Mouse (Mus musculus): ENCODE measurements at regions not wholly inside any gene's neighbourhood (a gene's known extent, or its start where the extent isn't known, plus 50 kb on each side); places are given as distances from the start of the nearest gene placed in this dataset.
"Not testable (repeated sequence)": the region's sequence is repeated elsewhere in the genome, so short reads cannot be mapped to it uniquely, and the experiment has no call there.

DNA sequence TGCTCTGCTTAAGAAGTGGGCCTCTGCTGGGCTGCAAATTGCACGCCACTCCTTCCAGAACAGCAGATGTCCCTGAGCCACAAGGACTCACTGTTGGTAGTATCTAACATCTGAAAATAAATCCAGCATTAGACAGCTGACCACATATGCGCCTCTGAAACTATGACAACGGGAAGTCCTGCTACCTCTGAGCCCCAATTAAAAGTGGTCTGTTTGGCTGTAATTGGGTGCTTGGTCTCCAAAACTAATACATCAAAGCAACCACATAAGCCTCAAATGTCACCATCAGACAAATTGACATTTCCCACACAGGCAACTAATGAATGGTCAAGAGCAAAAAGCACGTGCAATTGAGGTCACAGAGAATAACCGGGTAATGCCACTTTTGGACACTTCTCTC is 201.9 kb downstream of the Utp18 start:
- H3K4me1 ChIP-seq (ENCODE audit: insufficient read depth): no peaks in the 10 kb centered on the region
- H3K27me3 ChIP-seq (ENCODE audit: insufficient read depth, low read length): no peaks in the 10 kb centered on the region
- H3K9me3 ChIP-seq (ENCODE audit: low read depth, low read length): no peaks in the 10 kb centered on the region
- ATAC-seq (ENCODE audit: insufficient read depth) (no peak), DNase-seq (no peak)
- 73% methylated on average over 5 of the region's 5 CpGs for WGBS
- H3K4me2 ChIP-seq: no peak overlapping the region
- H3K9ac ChIP-seq: no peak overlapping the region
- H3K4me3 ChIP-seq (ENCODE audit: low read depth, low read length): no peak overlapping the region
- no peak overlapping the region for H3K27ac ChIP-seq (ENCODE audit: low read depth)
- no peaks in the 10 kb centered on the region for H3K36me3 ChIP-seq (ENCODE audit: insufficient read depth)
- no peak for TF ChIP-seq CTCF (IDR thresholded peaks at IDR 0.05; ENCODE audit: low read depth)

DNA sequence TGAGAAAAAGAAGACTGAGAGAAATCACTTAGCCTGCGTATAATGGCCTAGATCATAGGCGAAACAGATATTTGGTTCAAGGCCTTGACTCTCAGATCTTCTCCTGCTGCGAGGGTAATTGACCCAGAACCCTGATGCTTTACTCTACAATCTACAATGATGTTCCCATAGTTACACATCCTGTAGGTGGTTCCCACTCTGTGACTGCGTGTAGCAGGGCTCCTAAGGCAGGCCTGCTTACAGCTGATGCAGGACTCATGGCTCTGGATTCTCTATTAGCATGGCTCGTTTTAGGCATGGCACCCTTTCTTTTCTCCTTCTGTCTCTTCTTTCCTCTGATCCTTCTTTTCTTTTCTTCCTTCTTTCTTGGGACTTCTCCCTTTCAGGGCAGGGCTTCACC is 209.3 kb downstream of the Utp18 start:
- no peak overlapping the region for H3K4me3 ChIP-seq (ENCODE audit: low read depth, low read length)
- H3K4me1 ChIP-seq (ENCODE audit: insufficient read depth): no peaks in the 10 kb centered on the region
- H3K27me3 ChIP-seq (ENCODE audit: insufficient read depth, low read length): no peaks in the 10 kb centered on the region
- 80% methylated on average over 5 of the region's 5 CpGs for WGBS
- TF ChIP-seq CTCF (IDR thresholded peaks at IDR 0.05; ENCODE audit: low read depth): no peak
- no peak for DNase-seq
- no peaks in the 10 kb centered on the region for H3K9me3 ChIP-seq (ENCODE audit: low read depth, low read length)
- no peaks in the 10 kb centered on the region for H3K36me3 ChIP-seq (ENCODE audit: insufficient read depth)
- H3K4me2 ChIP-seq: no peak overlapping the region
- no peak overlapping the region for H3K9ac ChIP-seq
- no peak for ATAC-seq (ENCODE audit: insufficient read depth)
- H3K27ac ChIP-seq (ENCODE audit: low read depth): no peak overlapping the region

DNA sequence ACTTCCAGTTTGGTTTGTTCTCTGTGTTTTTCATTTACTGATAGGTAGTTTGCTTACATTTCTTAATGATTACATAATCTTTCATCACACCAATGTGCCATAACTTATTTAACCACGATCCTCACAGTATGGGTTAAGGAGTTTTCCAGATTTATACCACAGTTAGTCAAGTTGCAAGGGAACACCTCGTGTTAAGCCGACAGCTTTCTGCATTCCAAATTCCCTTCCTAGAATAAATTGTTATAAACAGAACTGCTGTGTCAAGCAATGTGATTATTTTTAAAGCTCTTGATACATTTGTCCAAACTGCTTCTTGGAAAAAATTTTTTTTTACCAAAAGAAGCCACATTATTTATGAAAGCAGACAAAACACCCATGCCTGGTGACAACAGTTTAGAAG is 213.5 kb downstream of the Utp18 start:
- Histone ChIP-seq H3K36me3 (ENCODE audit: insufficient read depth) (no peaks in the 10 kb centered on the region), H3K4me1 (ENCODE audit: insufficient read depth) (no peaks in the 10 kb centered on the region), H3K27me3 (ENCODE audit: insufficient read depth, low read length) (no peaks in the 10 kb centered on the region), H3K9me3 (ENCODE audit: low read depth, low read length) (no peaks in the 10 kb centered on the region), H3K9ac (no peak overlapping the region), H3K4me3 (ENCODE audit: low read depth, low read length) (no peak overlapping the region), H3K27ac (ENCODE audit: low read depth) (no peak overlapping the region), H3K4me2 (no peak overlapping the region)
- TF ChIP-seq CTCF (IDR thresholded peaks at IDR 0.05; ENCODE audit: low read depth): no peak
- WGBS: 46% methylated on average over 3 of the region's 3 CpGs
- no peak for ATAC-seq (ENCODE audit: insufficient read depth)
- no peak for DNase-seq

DNA sequence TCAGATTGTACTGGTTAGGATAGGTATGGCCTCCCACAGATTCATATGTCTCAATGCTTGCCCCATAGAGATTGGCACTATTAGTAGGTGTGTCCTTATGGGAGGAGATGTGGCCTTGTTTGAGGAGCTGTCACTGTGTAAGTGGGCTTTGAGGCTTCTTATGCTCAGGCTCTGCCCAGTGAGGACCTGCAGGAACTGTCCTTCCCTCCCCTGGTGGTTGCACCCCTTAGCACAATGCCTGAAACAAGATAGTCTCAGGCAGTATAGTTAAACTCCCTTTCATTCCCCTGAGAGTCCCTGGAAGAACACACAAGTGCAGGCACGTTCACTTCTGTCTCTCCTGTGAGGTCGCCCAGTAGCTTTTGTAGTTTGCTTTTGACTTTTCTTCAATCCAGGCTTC is 223.9 kb downstream of the Utp18 start:
- ATAC-seq (ENCODE audit: insufficient read depth) (no peak), DNase-seq (no peak)
- no peak overlapping the region for H3K4me3 ChIP-seq (ENCODE audit: low read depth, low read length)
- H3K36me3 ChIP-seq (ENCODE audit: insufficient read depth): no peaks in the 10 kb centered on the region
- no peaks in the 10 kb centered on the region for H3K27me3 ChIP-seq (ENCODE audit: insufficient read depth, low read length)
- no peaks in the 10 kb centered on the region for H3K9me3 ChIP-seq (ENCODE audit: low read depth, low read length)
- H3K9ac ChIP-seq: no peak overlapping the region
- no peak overlapping the region for H3K4me2 ChIP-seq
- TF ChIP-seq CTCF (IDR thresholded peaks at IDR 0.05; ENCODE audit: low read depth): no peak
- 48% methylated on average over 2 of the region's 2 CpGs for WGBS
- H3K27ac ChIP-seq (ENCODE audit: low read depth): no peak overlapping the region
- H3K4me1 ChIP-seq (ENCODE audit: insufficient read depth): no peaks in the 10 kb centered on the region

DNA sequence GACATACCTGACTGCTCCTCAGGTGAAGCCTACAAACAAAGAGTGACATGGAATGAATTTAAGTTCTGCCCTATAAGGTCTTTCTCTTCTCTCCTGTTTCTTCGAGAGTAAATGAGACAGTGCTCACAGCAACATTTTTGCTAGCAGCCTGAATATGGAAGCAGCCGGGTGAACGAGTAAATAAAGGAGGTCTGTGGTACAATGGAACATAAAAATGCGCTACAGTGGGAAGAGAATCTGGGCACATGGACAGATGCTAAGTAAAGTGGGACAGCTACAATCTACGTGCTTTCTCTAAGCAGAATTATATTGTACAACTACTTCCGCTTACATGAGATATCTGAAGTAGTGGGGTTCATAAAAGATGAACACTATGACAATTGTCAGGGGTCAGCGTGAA is 225.2 kb downstream of the Utp18 start:
- ATAC-seq (ENCODE audit: insufficient read depth) (no peak), DNase-seq (no peak)
- Histone ChIP-seq H3K9me3 (ENCODE audit: low read depth, low read length) (no peaks in the 10 kb centered on the region), H3K27me3 (ENCODE audit: insufficient read depth, low read length) (no peaks in the 10 kb centered on the region), H3K9ac (no peak overlapping the region), H3K4me1 (ENCODE audit: insufficient read depth) (no peaks in the 10 kb centered on the region), H3K4me3 (ENCODE audit: low read depth, low read length) (no peak overlapping the region), H3K4me2 (no peak overlapping the region), H3K27ac (ENCODE audit: low read depth) (no peak overlapping the region), H3K36me3 (ENCODE audit: insufficient read depth) (no peaks in the 10 kb centered on the region)
- 88% methylated on average over 7 of the region's 7 CpGs for WGBS
- TF ChIP-seq CTCF (IDR thresholded peaks at IDR 0.05; ENCODE audit: low read depth): no peak

DNA sequence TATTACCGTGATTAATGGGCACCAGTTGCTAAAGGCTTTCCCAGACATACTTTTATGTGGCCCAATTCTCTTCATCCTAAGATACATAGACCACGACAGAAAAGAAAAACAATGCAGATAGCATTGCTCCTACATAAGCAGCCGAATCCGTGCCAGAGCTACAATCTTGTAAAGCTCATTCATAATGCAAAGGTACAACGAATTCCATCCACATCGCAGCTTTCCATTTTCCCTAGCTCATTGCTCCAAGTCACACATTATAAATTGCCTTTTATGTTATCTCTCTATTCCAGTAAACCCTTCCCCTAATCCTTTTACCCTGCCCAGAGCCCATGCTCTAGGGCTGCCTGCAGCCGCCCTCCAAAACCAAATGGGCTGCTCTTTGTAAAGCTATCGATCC is 226.8 kb downstream of the Utp18 start:
- H3K36me3 ChIP-seq (ENCODE audit: insufficient read depth): no peaks in the 10 kb centered on the region
- no peak for DNase-seq
- no peak overlapping the region for H3K9ac ChIP-seq
- no peak for TF ChIP-seq CTCF (IDR thresholded peaks at IDR 0.05; ENCODE audit: low read depth)
- no peak overlapping the region for H3K27ac ChIP-seq (ENCODE audit: low read depth)
- no peak overlapping the region for H3K4me3 ChIP-seq (ENCODE audit: low read depth, low read length)
- H3K9me3 ChIP-seq (ENCODE audit: low read depth, low read length): no peaks in the 10 kb centered on the region
- H3K4me2 ChIP-seq: no peak overlapping the region
- no peaks in the 10 kb centered on the region for H3K27me3 ChIP-seq (ENCODE audit: insufficient read depth, low read length)
- 61% methylated on average over 8 of the region's 8 CpGs for WGBS
- no peaks in the 10 kb centered on the region for H3K4me1 ChIP-seq (ENCODE audit: insufficient read depth)
- no peak for ATAC-seq (ENCODE audit: insufficient read depth)

DNA sequence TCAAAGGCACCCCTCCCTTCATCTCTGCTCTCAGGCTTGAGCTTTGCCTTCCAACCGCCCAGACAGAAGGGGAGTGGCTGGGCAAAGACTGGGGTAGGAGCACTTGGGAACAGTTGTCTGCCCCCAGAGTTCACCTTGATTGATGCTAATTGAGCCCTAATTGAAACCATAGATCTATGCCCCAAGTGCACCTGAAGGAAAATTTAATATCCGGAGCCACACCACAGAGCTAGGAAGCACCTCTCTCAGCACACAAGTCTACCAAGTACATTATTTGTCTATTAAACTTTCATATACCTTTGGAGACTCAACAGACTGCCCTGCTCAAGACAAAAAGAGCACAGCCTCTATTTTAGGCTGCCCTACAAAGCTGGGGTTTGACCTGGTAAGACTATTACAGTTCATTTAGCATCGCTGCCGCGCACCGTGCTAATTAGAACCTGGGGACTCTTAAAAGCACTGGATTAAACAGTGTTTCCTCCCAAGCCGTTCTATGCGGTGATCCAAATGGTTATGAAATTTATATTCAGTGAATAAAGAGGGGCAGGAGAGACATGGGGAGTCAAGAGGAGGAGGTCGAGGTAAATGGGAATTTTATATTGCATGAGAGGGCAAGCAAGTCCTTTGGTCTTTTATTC is 229.8 kb downstream of the Utp18 start:
- H3K27me3 ChIP-seq (ENCODE audit: insufficient read depth, low read length): no peaks in the 10 kb centered on the region
- H3K9me3 ChIP-seq (ENCODE audit: low read depth, low read length): no peaks in the 10 kb centered on the region
- no peak overlapping the region for H3K27ac ChIP-seq (ENCODE audit: low read depth)
- no peaks in the 10 kb centered on the region for H3K36me3 ChIP-seq (ENCODE audit: insufficient read depth)
- ATAC-seq (ENCODE audit: insufficient read depth): no peak
- DNase-seq: no peak
- no peaks in the 10 kb centered on the region for H3K4me1 ChIP-seq (ENCODE audit: insufficient read depth)
- H3K9ac ChIP-seq: no peak overlapping the region
- H3K4me3 ChIP-seq (ENCODE audit: low read depth, low read length): no peak overlapping the region
- 85% methylated on average over 9 of the region's 9 CpGs for WGBS
- no peak overlapping the region for H3K4me2 ChIP-seq
- no peak for TF ChIP-seq CTCF (IDR thresholded peaks at IDR 0.05; ENCODE audit: low read depth)

DNA sequence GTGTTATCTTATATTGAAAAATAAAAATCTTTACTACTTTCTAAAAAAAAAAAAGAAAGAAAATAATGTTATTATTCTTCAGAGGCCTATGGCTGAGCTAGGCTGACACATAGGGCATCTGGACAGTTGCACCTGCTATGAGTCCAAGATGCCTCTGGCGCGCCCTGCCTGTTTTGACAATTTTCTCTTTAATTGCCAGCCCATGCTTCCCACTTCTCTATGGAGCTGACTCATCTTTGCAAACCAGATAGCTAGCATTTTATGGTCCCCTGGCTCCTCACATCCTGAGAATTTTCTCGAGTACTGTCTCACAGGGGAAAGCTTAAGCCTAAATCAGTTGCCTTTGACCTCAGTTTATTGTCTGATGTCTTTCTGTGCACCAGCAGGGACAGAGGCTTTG is 232.2 kb downstream of the Utp18 start:
- no peaks in the 10 kb centered on the region for H3K27me3 ChIP-seq (ENCODE audit: insufficient read depth, low read length)
- no peak overlapping the region for H3K27ac ChIP-seq (ENCODE audit: low read depth)
- H3K4me2 ChIP-seq: no peak overlapping the region
- TF ChIP-seq CTCF (IDR thresholded peaks at IDR 0.05; ENCODE audit: low read depth): no peak
- no peak for DNase-seq
- no peaks in the 10 kb centered on the region for H3K36me3 ChIP-seq (ENCODE audit: insufficient read depth)
- no peak overlapping the region for H3K4me3 ChIP-seq (ENCODE audit: low read depth, low read length)
- WGBS: 84% methylated on average over 3 of the region's 3 CpGs
- no peaks in the 10 kb centered on the region for H3K9me3 ChIP-seq (ENCODE audit: low read depth, low read length)
- ATAC-seq (ENCODE audit: insufficient read depth): no peak
- no peak overlapping the region for H3K9ac ChIP-seq
- no peaks in the 10 kb centered on the region for H3K4me1 ChIP-seq (ENCODE audit: insufficient read depth)

DNA sequence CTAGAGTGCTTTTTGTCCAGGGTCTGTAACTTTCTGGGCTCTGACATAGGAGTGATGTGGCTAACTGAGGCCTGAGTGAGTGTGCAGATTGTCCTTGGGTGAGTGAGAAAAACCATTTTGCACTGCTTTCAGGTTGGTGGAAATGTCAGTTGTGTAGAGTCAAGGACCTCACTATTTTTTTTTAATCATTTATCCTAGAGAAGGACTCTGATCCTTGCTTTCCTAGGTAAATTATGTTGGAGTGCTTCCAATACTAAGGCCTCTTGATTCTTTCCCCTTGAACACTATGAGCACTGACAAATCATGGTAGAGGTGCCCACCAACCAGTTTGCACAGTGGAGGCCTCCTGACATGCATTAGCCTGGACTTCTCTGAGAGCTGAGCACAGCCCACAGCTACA is 233.6 kb downstream of the Utp18 start:
- H3K9me3 ChIP-seq (ENCODE audit: low read depth, low read length); DNase-seq; H3K9ac ChIP-seq; H3K36me3 ChIP-seq (ENCODE audit: insufficient read depth); H3K4me3 ChIP-seq (ENCODE audit: low read depth, low read length); H3K4me1 ChIP-seq (ENCODE audit: insufficient read depth); H3K27ac ChIP-seq (ENCODE audit: low read depth); H3K4me2 ChIP-seq; H3K27me3 ChIP-seq (ENCODE audit: insufficient read depth, low read length); ATAC-seq (ENCODE audit: insufficient read depth): not testable (repeated sequence)
